Mouse (Mus musculus) telencephalon, adult 2 months (tissue): Measurements from ENCODE around the gene Traf3ip3.

Experiments used
- DNase-seq: peaks from one replicate; pipeline ENCODE4 v3.0.0-alpha.2; 2011; ENCODE audit warnings: low read depth, low spot score

The Traf3ip3 gene

GRCm38 (mm10) chr1:193160317-193161032 lies 41.0 kb downstream of the Traf3ip3 start:
- no peak for DNase-seq

- no peak for DNase-seq
Observed at GRCm38 (mm10) chr1:193159613-193160012, 41.9 kb downstream of the Traf3ip3 start.

GRCm38 (mm10) chr1:193159163-193159562 lies 42.3 kb downstream of the Traf3ip3 start:
- no peak for DNase-seq

- no peak for DNase-seq
Observed at GRCm38 (mm10) chr1:193157111-193157492, 44.4 kb downstream of the Traf3ip3 start.

- no peak for DNase-seq
Observed at GRCm38 (mm10) chr1:193156316-193157110, 45.0 kb downstream of the Traf3ip3 start.

- no peak for DNase-seq
Observed at GRCm38 (mm10) chr1:193153561-193153960, 47.9 kb downstream of the Traf3ip3 start.

GRCm38 (mm10) chr1:193152872-193153271 lies 48.6 kb downstream of the Traf3ip3 start, which contains the start of gene Irf6:
Gene Irf6 (plus strand): TSS chr1:193153111.
- DNase-seq = no peak

GRCm38 (mm10) chr1:193151134-193151533 lies 50.4 kb downstream of the Traf3ip3 start:
- peak; percentile 33 for DNase-seq

- DNase-seq = no peak
Observed at GRCm38 (mm10) chr1:193149231-193149630, 52.3 kb downstream of the Traf3ip3 start.

- DNase-seq = no peak
Observed at GRCm38 (mm10) chr1:193146416-193146815, 55.1 kb downstream of the Traf3ip3 start.

- DNase-seq = no peak
Observed at GRCm38 (mm10) chr1:193145101-193145500, 56.4 kb downstream of the Traf3ip3 start.

- no peak for DNase-seq
Observed at GRCm38 (mm10) chr1:193144516-193144915, 57.0 kb downstream of the Traf3ip3 start.

GRCm38 (mm10) chr1:193142517-193143062 lies 58.9 kb downstream of the Traf3ip3 start:
- DNase-seq = no peak

- no peak for DNase-seq
Observed at GRCm38 (mm10) chr1:193141118-193141517, 60.4 kb downstream of the Traf3ip3 start.

GRCm38 (mm10) chr1:193138669-193139068 lies 62.8 kb downstream of the Traf3ip3 start:
- no peak for DNase-seq

GRCm38 (mm10) chr1:193138087-193138486 lies 63.4 kb downstream of the Traf3ip3 start:
- DNase-seq = no peak

GRCm38 (mm10) chr1:193133726-193134125 lies 67.8 kb downstream of the Traf3ip3 start:
- DNase-seq = no peak

GRCm38 (mm10) chr1:193132385-193132784 lies 69.1 kb downstream of the Traf3ip3 start:
- DNase-seq = no peak

GRCm38 (mm10) chr1:193131311-193131948 lies 70.1 kb downstream of the Traf3ip3 start:
- DNase-seq = no peak

GRCm38 (mm10) chr1:193130839-193131238 lies 70.7 kb downstream of the Traf3ip3 start:
- DNase-seq = no peak

- DNase-seq = no peak
Observed at GRCm38 (mm10) chr1:193130456-193130825, 71.1 kb downstream of the Traf3ip3 start.
